Mouse (Mus musculus) forebrain, embryonic 11.5 days (tissue): ENCODE measurements around the gene Hoxd11. TPM values are rescaled to one million over a fixed set of nuclear protein-coding genes. Genes with fewer than 3 reads are reported as not detected.
A peak's percentile ranks its signal among the peaks of the same experiment; 100 is the strongest.

Experiments used
- ATAC-seq: fragments of 200-750 bp; cut with Nextera tagmentation; replicated peaks from 2 replicates; pipeline ENCODE4 v1.8.0; 2017; ENCODE audit warnings: moderate TSS enrichment; ENCODE audit not compliant: low FRiP score
- DNase-seq: peaks from one replicate; pipeline ENCODE4 v3.0.0-alpha.2; 2017; ENCODE audit warnings: low spot score
- H3K27ac ChIP-seq: fragments of 300-500 bp; sonication (generic); 2 replicates; pipeline ENCODE4 v1.5.1; 2014; ENCODE audit warnings: low read depth, low read length
- H3K27me3 ChIP-seq: fragments of 300-500 bp; sonication (generic); 2 replicates; pipeline ENCODE4 v1.6.1; 2014; ENCODE audit warnings: mild to moderate bottlenecking, low read length, mixed read lengths; ENCODE audit not compliant: control insufficient read depth, insufficient read depth
- H3K36me3 ChIP-seq: fragments of 300-500 bp; sonication (generic); 2 replicates; pipeline ENCODE4 v1.6.1; 2014; ENCODE audit warnings: mild to moderate bottlenecking, low read length, moderate library complexity, mixed read lengths; ENCODE audit not compliant: control insufficient read depth, insufficient read depth
- H3K4me1 ChIP-seq: fragments of 300-500 bp; sonication (generic); replicated peaks from 2 replicates; pipeline ENCODE4 v1.6.1; 2014; ENCODE audit warnings: low read length, mixed read lengths; ENCODE audit not compliant: control insufficient read depth, insufficient read depth
- H3K4me2 ChIP-seq: fragments of 300-500 bp; sonication (generic); 2 replicates; pipeline ENCODE4 v1.6.1; 2014; ENCODE audit warnings: low read depth, mild to moderate bottlenecking, low read length, moderate library complexity, mixed read lengths; ENCODE audit not compliant: severe bottlenecking
- H3K4me3 ChIP-seq: fragments of 300-500 bp; sonication (generic); 2 replicates; pipeline ENCODE4 v1.5.1; 2014; ENCODE audit warnings: low read depth, low read length
- H3K9ac ChIP-seq: fragments of 300-500 bp; sonication (generic); 2 replicates; pipeline ENCODE4 v1.6.1; 2014; ENCODE audit warnings: low read length
- H3K9me3 ChIP-seq: fragments of 300-500 bp; sonication (generic); 2 replicates; pipeline ENCODE4 v1.6.1; 2016; ENCODE audit warnings: low read length, mixed read lengths; ENCODE audit not compliant: control insufficient read depth
- WGBS: fragments of 180-500 bp; shearing (Covaris S2); extraction: QIAGEN DNeasy Blood & Tissue Kit; methylation state at CpG from one replicate; pipeline ENCODE4 v1.1.7; 2014; 5-methylcytosine and 5-hydroxymethylcytosine counted together
- polyA plus RNA-seq: library from polyadenylated mRNA; unstranded; fragments of >200 nt; fragmentation: Nextera tagmentation; extraction: Ambion mirVana; gene quantifications from 2 replicates; pipeline ENCODE4 v1.2.1, GENCODE M21; 2014

The Hoxd11 gene
- polyA plus RNA-seq, 1 experiment from 2014 or later, result not detected

- Histone ChIP-seq H3K4me1 (peaks cover 9% of the 10 kb centered on the region), H3K27ac (no peak overlapping the region), H3K4me2 (no peak overlapping the region), H3K9me3 (no peaks in the 10 kb centered on the region), H3K36me3 (no peaks in the 10 kb centered on the region), H3K9ac (no peak overlapping the region), H3K4me3 (no peak overlapping the region), H3K27me3 (peaks cover 96% of the 10 kb centered on the region)
- ATAC-seq, result no peak
- 12% methylated on average over 17 of the region's 17 CpGs for WGBS
- DNase-seq, result peak; percentile 89
Observed at GRCm38 (mm10) chr2:74701949-74702819, 22.8 kb downstream of the Hoxd11 start.

- Histone ChIP-seq H3K4me2 (no peak overlapping the region), H3K9ac (no peak overlapping the region), H3K4me1 (peaks cover 9% of the 10 kb centered on the region), H3K9me3 (no peaks in the 10 kb centered on the region), H3K36me3 (no peaks in the 10 kb centered on the region), H3K4me3 (no peak overlapping the region), H3K27ac (no peak overlapping the region), H3K27me3 (peaks cover 96% of the 10 kb centered on the region)
- peak; percentile 31 for DNase-seq
- ATAC-seq, result no peak
- WGBS, result 15% methylated on average over 6 of the region's 6 CpGs
Observed at GRCm38 (mm10) chr2:74702820-74703219, 23.5 kb downstream of the Hoxd11 start.

GRCm38 (mm10) chr2:74703317-74703716, 24.0 kb downstream of the Hoxd11 start:
- H3K4me2 ChIP-seq, result no peak overlapping the region
- DNase-seq (peak; percentile 50), ATAC-seq (no peak)
- no peaks in the 10 kb centered on the region for H3K36me3 ChIP-seq
- peaks cover 6% of the 10 kb centered on the region for H3K4me1 ChIP-seq
- no peak overlapping the region for H3K9ac ChIP-seq
- no peaks in the 10 kb centered on the region for H3K9me3 ChIP-seq
- peaks cover 96% of the 10 kb centered on the region for H3K27me3 ChIP-seq
- H3K27ac ChIP-seq, result no peak overlapping the region
- 6% methylated on average over 10 of the region's 10 CpGs for WGBS
- no peak overlapping the region for H3K4me3 ChIP-seq

GRCm38 (mm10) chr2:74703720-74704392, 24.5 kb downstream of the Hoxd11 start:
- Histone ChIP-seq H3K9ac (no peak overlapping the region), H3K27ac (no peak overlapping the region)
- WGBS, result 2% methylated on average over 26 of the region's 26 CpGs

GRCm38 (mm10) chr2:74704393-74704998, 25.1 kb downstream of the Hoxd11 start, which contains the start of gene Hoxd8:
Gene Hoxd8 (plus strand): TSS chr2:74704615.
- Histone ChIP-seq H3K36me3 (no peaks in the 10 kb centered on the region), H3K4me3 (peak within 1 kb of the TSS; percentile 27), H3K4me1 (peaks cover 6% of the 10 kb centered on the region), H3K9ac (peak within 1 kb of the TSS; percentile 6; the same call in 1 of the 2 replicates), H3K27me3 (peaks cover 96% of the 10 kb centered on the region), H3K9me3 (no peaks in the 10 kb centered on the region), H3K27ac (no peak within 1 kb of the TSS), H3K4me2 (peak within 1 kb of the TSS; percentile 48)
- ATAC-seq, result 0 out of 2 replicates have a peak, but pooled peaks have one; percentile 33
- peak; percentile 74 for DNase-seq
- WGBS, result 1% methylated on average over 37 of the region's 52 CpGs

More at GRCm38 (mm10) chr2:74703720-74704392, 24.5 kb downstream of the Hoxd11 start:
- Histone ChIP-seq H3K36me3 (no peaks in the 10 kb centered on the region), H3K4me3 (no peak overlapping the region), H3K27me3 (peaks cover 96% of the 10 kb centered on the region), H3K4me2 (no peak overlapping the region), H3K4me1 (peaks cover 6% of the 10 kb centered on the region), H3K9me3 (no peaks in the 10 kb centered on the region)
- peak; percentile 57 for DNase-seq
- no peak for ATAC-seq

- ATAC-seq (peak; percentile 39), DNase-seq (peak; percentile 68)
- Histone ChIP-seq H3K4me2 (peak overlapping the region; percentile 48), H3K36me3 (no peaks in the 10 kb centered on the region), H3K9me3 (no peaks in the 10 kb centered on the region), H3K4me1 (peaks cover 6% of the 10 kb centered on the region), H3K27ac (no peak overlapping the region), H3K4me3 (peak overlapping the region; percentile 27), H3K9ac (peak overlapping the region; percentile 6; the same call in 1 of the 2 replicates), H3K27me3 (peaks cover 96% of the 10 kb centered on the region)
- 2% methylated on average over 36 of the region's 66 CpGs for WGBS
Observed at GRCm38 (mm10) chr2:74704999-74705466, 25.7 kb downstream of the Hoxd11 start.

- H3K9ac ChIP-seq, result 0 out of 2 replicates have a peak overlapping the region, but pooled peaks have one; percentile 6
- no peak overlapping the region for H3K27ac ChIP-seq
- DNase-seq (peak; percentile 77), ATAC-seq (no peak)
- peaks cover 6% of the 10 kb centered on the region for H3K4me1 ChIP-seq
- H3K9me3 ChIP-seq, result no peaks in the 10 kb centered on the region
- peaks cover 96% of the 10 kb centered on the region for H3K27me3 ChIP-seq
- H3K36me3 ChIP-seq, result no peaks in the 10 kb centered on the region
- H3K4me3 ChIP-seq, result peak overlapping the region; percentile 27
- H3K4me2 ChIP-seq, result peak overlapping the region; percentile 48; the same call in 1 of the 2 replicates
- under 1% methylated on average over 66 of the region's 85 CpGs for WGBS
Observed at GRCm38 (mm10) chr2:74705467-74706089, 26.2 kb downstream of the Hoxd11 start.
